Mouse (Mus musculus): ENCODE measurements around the gene Eif5a2.

The Eif5a2 gene

GRCm38 (mm10) chr3:28811441-28811840 is 30.4 kb downstream of the Eif5a2 start:
- DNase-seq (ENCODE audit: low spot score in 2 of 2): no peak

DNA sequence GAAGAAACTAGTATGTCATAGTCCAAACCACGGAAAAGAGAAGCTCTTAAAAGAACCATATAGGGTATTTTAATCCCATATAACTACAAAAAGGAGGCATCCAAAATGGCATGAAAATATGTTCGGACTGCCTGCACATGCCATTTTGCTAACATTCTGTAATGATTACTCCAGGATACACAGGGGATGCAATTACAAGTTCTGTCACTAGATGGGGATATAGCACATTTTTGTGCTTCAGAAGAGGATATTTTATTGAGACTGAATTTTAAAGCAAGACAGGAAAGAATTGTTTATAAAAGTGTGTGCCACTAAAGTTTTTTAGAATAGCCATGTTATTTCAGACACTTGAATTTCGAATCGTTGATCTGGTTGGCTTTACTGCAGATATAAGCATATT is 33.3 kb downstream of the Eif5a2 start:
- peak in 1 of 2 experiments; percentile 9 for DNase-seq (ENCODE audit: low spot score in 2 of 2)

DNA sequence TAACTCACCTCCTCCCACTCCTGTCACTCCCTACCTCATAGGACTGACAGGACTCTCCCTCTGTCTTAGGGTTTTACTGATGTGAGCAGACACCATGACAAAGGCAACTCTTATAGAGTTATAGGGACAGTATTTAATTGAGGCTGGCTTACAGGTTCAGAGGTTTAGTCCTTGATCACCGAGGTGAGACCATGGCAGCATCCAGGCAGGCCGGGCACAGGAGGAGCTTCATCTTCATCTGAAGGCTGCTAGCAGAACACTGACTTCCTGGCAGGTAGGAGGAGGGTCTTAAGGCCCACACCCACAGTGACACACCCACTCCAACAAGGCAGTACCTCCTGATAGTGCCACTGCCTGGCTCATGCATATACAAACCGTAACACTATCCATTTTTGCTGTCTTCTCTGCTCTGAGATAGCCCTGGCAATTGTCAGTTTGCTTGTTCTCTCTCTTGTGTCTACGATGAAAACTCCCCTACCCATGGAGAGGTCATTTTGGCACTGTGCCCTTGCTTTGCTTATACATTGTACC is 35.0 kb downstream of the Eif5a2 start:
- DNase-seq (ENCODE audit: low spot score in 2 of 2): no peak

DNA sequence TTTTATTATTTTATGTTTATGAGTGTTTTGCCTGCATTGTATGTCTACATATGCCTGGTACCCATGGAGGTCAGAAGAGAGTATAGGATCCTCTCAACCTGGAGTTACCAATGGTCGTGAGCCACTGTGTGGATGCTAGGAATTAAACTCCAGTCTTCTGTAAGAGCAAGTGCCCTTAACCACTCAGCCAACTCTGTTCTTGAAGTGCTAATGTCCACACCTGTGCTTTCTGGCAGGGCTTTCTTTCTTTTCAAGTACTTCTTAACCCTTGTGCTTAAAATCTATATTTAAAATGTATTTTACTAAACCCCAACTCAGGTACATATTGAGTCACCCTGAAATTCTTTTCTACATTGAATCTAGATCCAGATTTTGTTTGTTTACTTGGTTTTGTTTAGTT is 45.2 kb downstream of the Eif5a2 start:
- no peak for DNase-seq (ENCODE audit: low spot score in 2 of 2)

GRCm38 (mm10) chr3:28827605-28828004 is 46.5 kb downstream of the Eif5a2 start:
- DNase-seq (ENCODE audit: low spot score in 2 of 2): no peak

DNA sequence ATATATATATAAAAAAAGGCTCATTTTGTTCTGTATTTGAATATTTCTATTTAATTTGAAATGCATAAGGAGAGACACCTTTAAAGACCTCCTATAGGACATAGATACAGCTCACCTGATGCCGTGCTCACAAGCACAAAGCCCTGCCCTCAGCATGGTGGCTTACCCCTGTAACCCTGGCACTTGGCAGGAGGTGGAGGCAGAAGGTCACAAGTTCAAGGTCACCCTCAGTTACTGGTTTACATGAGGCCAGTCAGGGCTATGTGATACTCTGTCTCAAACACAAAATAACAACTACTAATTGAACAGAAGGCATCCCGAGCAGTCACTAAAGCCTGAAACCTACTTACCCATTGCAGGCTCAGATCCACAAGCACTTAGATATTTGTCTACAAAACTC is 48.4 kb downstream of the Eif5a2 start:
- DNase-seq (ENCODE audit: low spot score in 2 of 2): no peak

DNA sequence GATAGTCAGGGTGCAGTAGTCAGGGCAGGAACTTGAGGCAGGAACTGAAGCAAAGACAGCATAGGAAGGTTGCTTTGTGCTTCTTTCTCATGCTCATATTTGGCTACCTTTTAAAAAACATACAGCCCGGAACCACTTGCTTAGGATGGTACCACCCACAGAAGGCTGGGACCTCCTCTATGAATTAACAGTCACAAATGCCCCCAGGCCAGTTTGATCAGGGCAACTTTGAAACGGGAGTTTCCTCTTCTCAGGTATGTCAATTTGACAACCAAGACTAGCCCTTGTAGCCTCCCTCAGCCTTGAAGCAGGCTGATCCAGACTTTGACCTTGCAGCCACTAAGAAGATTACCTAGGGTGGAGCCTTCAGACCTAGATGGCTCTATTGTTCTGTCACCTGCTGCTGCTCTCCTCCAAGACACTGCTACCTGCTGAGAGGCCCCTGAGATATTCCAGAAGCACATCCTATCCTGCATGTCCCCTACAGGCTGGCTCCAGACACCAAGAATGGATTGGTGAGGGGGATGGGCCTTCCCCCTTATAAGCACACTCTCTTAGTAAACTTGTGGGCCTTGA is 55.8 kb downstream of the Eif5a2 start:
- no peak for DNase-seq (ENCODE audit: low spot score in 2 of 2)

- DNase-seq (ENCODE audit: low spot score in 2 of 2): no peak
Observed at GRCm38 (mm10) chr3:28841886-28842649, 61.0 kb downstream of the Eif5a2 start.

GRCm38 (mm10) chr3:28843231-28843630 is 62.2 kb downstream of the Eif5a2 start:
- DNase-seq (ENCODE audit: low spot score in 2 of 2): no peak

DNA sequence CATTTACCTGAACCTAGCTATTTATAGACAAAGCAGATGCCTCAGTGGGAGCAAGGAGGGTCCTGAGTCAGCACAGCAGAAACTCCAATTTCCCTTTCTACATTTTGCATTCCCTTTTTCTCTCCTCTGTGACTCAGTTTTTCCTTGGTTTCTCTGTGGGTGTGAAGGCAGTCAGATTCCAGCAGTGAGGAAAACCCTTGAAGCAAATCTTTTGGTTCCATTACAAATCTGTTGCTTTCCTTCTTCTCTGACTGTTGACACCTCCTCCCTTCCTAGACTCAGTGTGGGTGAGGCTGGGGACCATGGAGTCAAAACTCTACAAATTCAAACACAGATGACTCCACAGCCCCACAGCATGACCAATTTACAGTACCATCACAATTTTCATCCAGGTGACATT is 66.0 kb downstream of the Eif5a2 start:
- no peak for DNase-seq (ENCODE audit: low spot score in 2 of 2)

All from natural killer cell, adult 2 months (primary cell).